Mouse (Mus musculus) embryo, embryonic 9.5 days (tissue): ENCODE results near the gene Oas1e.
A peak's percentile ranks its signal among the peaks of the same experiment; 100 is the strongest.
"Not testable (repeated sequence)": the region's sequence is repeated elsewhere in the genome, so short reads cannot be mapped to it uniquely, and the experiment has no call there.

Source experiments
- DNase-seq: peaks from one replicate; pipeline ENCODE4 v3.0.0-alpha.2; 2017; ENCODE audit errors: extremely low spot score

Gene Oas1e

GRCm38 (mm10) chr5:120795480-120796034 lies at the start of gene Oas1e:
TSS of gene Oas1e (minus strand) at chr5:120795530.
- not testable (repeated sequence) for DNase-seq

DNA sequence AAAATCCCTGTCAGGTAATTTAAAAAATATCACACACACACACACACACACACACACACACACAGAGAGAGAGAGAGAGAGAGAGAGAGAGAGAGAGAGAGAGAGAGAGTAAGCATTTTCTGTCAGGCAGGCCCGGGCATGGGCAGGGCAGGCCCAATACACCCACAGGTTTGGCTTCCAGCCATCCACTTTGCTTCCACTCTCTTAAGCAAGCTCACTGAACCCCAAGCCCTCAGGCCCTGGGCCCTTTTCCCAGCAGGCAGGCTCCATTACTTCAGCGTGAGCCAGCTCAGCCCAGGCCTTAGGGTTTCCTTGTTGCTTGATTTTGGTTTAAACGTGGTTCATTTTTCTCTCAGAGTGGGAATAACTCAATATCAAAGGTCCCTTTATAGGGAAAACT lies 49.4 kb upstream of the Oas1e start:
- no peak for DNase-seq

DNA sequence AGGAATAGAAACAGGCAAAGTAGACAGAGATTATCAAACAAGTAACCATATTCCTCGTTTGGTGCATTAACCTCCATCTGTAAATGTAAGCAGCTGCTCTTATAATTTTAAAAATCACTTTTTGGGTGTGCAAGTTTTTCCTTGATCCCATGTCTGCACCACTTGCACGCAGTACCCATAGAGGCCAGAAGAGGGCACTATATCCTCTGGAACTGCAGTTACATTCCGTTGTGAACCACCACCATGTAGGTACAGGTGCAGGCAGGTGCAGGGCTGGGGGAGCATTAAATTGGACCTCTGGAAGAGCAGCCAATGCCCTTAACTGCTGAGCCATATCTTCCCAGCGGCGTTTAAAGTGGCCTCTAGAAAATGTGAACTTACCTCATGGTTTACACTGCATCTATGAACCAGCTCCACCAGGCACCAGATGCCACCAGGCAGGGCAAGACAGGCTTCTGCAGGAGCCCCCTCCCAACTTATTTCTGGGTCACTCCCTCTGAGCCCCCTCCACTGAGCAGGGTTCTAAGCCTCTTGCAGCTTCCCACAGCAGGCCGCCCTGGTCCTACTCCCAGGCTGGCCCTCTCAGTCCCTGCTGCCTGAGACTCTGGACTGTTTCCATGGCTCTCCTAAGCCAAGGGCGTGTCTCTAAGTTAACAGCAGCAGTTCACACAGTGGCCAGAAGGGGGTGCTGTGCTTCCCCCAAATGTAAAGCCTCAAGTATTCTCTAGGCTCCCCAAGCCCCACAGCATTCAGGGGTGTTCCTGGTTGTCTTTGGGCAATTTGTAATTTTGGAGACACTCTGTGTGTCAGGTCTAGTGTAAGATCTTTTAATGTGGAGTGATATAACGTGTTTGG lies 41.6 kb upstream of the Oas1e start:
- DNase-seq: peak; percentile 40

DNA sequence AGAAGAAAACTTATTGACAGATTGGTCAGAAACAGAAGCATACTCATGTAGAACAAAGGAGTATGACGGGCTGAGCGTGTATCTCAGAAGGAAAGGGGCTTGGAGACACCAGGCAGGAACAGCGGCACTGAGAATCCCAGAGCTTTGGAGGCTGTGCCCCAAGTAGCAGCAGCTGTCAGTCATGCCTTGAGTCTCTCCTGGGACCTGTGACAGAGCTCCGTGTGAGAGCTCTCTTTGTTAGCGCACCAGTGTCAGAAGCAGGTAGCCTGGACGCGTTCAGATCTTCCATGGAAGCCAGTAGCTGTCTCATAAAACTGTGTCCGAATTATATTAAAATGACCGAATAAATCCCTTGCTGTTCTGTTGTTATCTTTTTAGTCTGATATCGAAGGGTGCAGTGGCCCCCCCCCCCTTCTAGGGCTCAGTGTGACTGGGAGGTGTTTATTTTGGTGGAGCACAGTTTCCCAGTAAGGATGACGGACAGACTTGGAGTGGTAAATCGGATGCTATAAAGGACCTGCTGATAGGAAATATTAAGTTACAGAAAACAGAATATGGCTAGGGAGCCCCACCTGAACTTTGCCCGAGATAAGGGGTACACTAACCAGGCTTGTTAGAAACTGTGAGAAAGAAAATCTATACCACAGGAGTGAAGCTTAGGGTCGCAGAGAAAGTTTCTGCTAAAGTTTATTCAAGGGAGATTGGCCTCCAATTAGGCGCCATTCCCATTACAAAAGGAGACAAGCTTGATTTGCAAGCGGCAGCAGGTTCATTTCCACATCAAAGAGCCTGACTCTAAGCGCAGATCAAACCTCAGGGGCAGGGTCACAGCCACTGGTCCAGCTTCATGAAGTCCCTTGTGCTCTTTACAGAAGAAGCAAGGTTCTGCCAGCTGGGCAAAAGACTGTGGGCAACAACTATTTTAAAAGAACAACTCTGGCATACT lies 38.3 kb upstream of the Oas1e start:
- no peak for DNase-seq

GRCm38 (mm10) chr5:120831031-120831430 lies 35.7 kb upstream of the Oas1e start:
- DNase-seq: no peak

DNA sequence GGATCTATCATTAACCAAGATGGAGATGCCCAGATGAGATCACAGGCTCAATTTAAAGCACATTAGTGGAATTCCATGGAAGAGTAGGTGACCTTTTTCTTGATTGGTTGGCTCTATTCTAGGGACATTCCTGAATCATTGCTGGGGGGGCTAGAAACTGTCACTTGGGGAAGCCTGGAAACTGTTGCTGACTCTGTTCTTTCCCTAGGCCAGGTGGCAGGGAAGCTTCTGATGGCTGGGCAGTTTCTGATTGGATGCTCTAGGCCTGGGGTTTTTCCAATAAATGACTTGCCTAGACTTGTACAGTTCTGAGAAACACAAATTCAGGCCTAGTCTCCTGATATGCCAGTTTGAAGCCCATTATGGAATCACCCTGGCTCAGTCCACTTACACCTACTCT lies 23.7 kb upstream of the Oas1e start:
- no peak for DNase-seq

- DNase-seq: no peak
These were observed 20.6 kb upstream of the Oas1e start for GRCm38 (mm10) chr5:120815949-120816348.

DNA sequence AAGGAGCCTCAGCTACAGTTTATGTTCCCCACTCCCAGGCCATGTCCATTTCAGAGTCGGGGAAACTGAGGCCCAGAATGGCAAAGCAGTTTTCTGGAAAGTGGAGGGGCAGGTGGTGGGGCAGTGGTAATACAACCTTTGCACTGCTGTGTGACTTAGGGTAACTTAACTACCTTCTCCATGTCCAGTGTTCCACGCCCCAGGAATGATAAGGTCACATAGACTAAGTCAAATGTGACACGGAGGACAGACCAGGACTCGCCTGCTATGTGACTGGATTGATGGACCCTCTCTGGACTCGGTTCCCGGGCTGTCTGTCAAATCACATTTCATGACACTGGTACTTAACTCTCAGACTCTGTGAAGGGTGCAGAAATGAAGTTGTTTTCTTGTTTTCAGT lies 17.7 kb upstream of the Oas1e start:
- no peak for DNase-seq

- DNase-seq: peak; percentile 68
These were observed 16.9 kb upstream of the Oas1e start, which contains the start of gene Oas1c for GRCm38 (mm10) chr5:120811951-120812819. TSS of gene Oas1c (minus strand) at chr5:120812514.

DNA sequence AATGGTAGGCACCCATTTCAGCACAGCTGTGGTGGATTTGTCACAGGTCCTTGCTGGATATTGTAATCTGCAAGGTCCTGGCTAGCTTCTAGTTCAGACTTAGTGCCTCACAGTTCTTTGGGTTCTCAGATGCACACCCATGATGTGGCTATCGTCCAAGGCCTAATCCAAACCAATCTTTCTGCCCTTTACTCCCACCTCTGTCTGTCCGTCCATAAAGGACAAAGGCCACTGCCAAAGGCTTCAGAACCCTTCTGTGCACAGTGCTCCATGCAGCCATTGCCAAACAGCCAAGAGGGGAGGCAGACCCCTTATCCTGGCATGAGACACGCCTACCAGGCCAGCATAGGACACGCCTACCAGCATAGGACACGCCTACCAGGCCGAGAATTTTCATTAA lies 13.8 kb upstream of the Oas1e start:
- DNase-seq: no peak

GRCm38 (mm10) chr5:120806458-120806857 lies 11.1 kb upstream of the Oas1e start:
- peak; percentile 37 for DNase-seq

GRCm38 (mm10) chr5:120803596-120803995 lies 8.3 kb upstream of the Oas1e start:
- no peak for DNase-seq

DNA sequence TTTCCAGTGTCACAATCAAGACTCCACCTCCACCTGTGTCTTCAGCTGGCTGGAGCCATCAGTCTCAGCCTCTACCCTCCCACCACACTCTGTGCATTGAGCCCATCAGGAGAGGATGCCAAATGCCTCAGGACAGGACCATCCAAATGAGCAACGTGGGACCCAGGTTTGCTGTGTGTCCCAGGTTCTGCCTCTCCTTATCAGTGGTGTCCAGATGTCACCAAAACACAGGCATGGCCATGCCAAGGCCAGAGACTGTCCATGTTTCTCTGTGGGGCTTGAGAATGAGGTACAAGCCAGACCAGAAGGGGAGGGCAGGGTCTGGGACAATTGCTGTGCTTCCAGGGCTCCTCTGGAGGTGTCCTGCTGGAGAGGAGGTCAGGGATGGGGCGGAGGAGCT lies 3.6 kb upstream of the Oas1e start:
- not testable (repeated sequence) for DNase-seq

DNA sequence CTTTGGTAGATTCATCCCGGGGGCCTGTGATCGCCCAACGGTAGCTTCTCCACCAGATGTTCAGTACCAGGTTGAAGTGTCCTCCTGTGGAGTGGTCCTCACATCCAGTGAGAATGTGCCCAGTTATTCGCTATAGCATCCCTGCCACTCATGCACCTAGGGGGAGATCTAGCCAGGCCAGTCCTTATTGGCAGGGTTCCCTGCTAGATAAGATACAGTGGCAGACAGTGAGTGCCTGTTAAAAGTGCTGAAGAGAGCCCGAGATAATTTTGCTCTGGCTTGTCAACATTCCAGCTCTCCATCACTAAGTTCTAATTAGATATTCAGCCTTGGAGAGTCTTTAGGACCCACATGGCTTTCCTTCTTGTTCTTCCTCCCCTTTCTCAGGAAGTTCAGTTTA lies 2.8 kb upstream of the Oas1e start:
- DNase-seq: not testable (repeated sequence)

GRCm38 (mm10) chr5:120793043-120793442 lies 2.3 kb downstream of the Oas1e start:
- peak; percentile 45 for DNase-seq

DNA sequence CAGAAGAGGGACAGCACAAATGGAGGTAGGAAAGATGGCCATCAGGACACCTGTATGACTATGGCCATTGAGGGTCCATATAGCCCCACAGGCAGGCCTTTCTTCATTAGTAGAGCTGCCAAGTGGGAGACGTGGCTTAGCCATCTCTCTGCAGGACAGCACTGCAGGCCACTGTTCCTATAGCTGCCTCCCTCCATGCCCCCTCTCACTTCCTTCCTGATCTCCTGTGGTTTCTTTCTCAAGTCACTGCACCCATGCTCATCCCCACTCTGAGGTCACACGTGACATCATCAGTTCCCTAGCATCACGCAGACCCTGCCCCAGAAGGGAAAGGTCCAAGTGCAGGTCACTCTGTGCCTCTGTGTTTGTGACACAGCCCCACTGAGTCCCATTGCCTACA lies 8.3 kb downstream of the Oas1e start:
- no peak for DNase-seq

DNA sequence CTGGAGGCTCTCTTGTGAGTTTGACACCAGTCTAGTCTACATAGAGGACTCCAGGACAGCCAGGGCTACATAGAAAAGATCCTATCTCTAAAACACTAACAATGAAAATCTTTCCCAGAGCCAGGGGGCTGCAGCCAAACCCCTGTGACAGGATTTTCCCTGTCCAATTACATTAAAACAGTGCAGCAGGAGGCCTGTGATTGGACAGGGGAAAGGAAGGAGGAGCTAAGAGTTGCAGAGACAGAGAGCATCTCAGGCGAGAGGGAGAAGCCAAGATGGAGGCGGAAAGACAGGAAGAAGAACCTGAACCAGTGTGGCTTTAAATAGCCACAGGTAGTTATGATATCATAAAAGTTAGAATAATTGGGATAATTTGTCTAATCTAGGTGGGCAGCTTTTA lies 12.9 kb downstream of the Oas1e start:
- DNase-seq: no peak

GRCm38 (mm10) chr5:120781646-120782045 lies 13.7 kb downstream of the Oas1e start:
- no peak for DNase-seq

DNA sequence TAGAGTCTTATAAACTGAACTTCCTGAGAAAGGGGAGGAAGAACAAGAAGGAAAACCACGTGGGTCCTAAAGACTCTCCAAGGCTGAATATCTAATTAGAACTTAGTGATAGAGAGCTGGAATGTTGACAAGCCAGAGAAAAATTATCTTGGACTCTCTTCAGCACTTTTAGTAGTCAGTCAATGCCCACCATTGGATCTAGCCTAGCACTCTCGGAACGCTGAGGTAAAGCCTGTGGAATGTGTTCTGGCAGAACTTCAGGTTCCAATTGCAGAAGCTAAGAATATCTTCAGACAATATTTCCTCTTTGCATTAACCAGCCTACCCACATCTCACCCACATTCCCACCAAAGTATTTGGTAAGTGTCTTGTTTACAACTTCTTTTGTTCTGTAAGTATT lies 15.4 kb downstream of the Oas1e start:
- DNase-seq: no peak

GRCm38 (mm10) chr5:120778941-120779340 lies 16.4 kb downstream of the Oas1e start:
- DNase-seq: no peak

GRCm38 (mm10) chr5:120777478-120777877 lies 17.9 kb downstream of the Oas1e start, which contains the start of gene Oas3:
TSS of gene Oas3 (minus strand) at chr5:120777661.
- DNase-seq: no peak
